Mouse (Mus musculus) layer of hippocampus, adult 9-10 months (tissue): ENCODE results near the gene Abtb2.

Experiments used
- DNase-seq: peaks from one replicate; pipeline ENCODE4 v3.0.0; 2022; ENCODE audit warnings: low spot score

Gene Abtb2

GRCm38 (mm10) chr2:103743988-103744387, 177.9 kb downstream of the Abtb2 start:
- DNase-seq, result peak; percentile 30

- no peak for DNase-seq
These were observed 179.4 kb downstream of the Abtb2 start for GRCm38 (mm10) chr2:103745481-103745880.

- DNase-seq, result no peak
These were observed 180.0 kb downstream of the Abtb2 start for GRCm38 (mm10) chr2:103746096-103746495.

GRCm38 (mm10) chr2:103746761-103747160, 180.7 kb downstream of the Abtb2 start:
- no peak for DNase-seq

- DNase-seq, result no peak
These were observed 181.8 kb downstream of the Abtb2 start for GRCm38 (mm10) chr2:103747891-103748290.

GRCm38 (mm10) chr2:103749091-103749490, 183.0 kb downstream of the Abtb2 start:
- DNase-seq, result no peak

- no peak for DNase-seq
These were observed 185.7 kb downstream of the Abtb2 start for GRCm38 (mm10) chr2:103751771-103752170.

GRCm38 (mm10) chr2:103754614-103755013, 188.5 kb downstream of the Abtb2 start:
- DNase-seq, result no peak

- DNase-seq, result no peak
These were observed 189.5 kb downstream of the Abtb2 start for GRCm38 (mm10) chr2:103755458-103756085.

- no peak for DNase-seq
These were observed 194.3 kb downstream of the Abtb2 start for GRCm38 (mm10) chr2:103760421-103760820.

GRCm38 (mm10) chr2:103760906-103761716, 195.0 kb downstream of the Abtb2 start, which contains the start of gene Nat10:
TSS of gene Nat10 (minus strand) at chr2:103761270.
- DNase-seq, result peak; percentile 99

- DNase-seq, result no peak
These were observed 195.9 kb downstream of the Abtb2 start for GRCm38 (mm10) chr2:103761993-103762392.

- DNase-seq, result no peak
These were observed 196.4 kb downstream of the Abtb2 start for GRCm38 (mm10) chr2:103762492-103762891.
